Mouse (Mus musculus) spleen, adult 2 months (tissue): Measurements from ENCODE around the gene Ubp1.

Experiments
- CTCF ChIP-seq: fragments of 200-500 bp; IDR thresholded peaks from 2 replicates; pipeline ENCODE4 v1.5.1; 2011; ENCODE audit warnings: mild to moderate bottlenecking, inconsistent platforms; ENCODE audit not compliant: insufficient read depth, insufficient read length, insufficient replicate concordance; ENCODE audit errors: extremely low read depth
- POLR2A ChIP-seq: fragments of 200-500 bp; IDR thresholded peaks from 2 replicates; pipeline ENCODE4 v1.6.1; 2011; ENCODE audit warnings: low read depth, low read length, inconsistent platforms

- TF ChIP-seq CTCF (no peak), POLR2A (no peak)
Observed at GRCm38 (mm10) chr9:113964415-113964814, 33.7 kb downstream of the Ubp1 start.
